Mouse (Mus musculus) heart, embryonic 10.5 days (tissue): ENCODE results near the gene Zfpm1. TPM values are rescaled to one million over a fixed set of nuclear protein-coding genes. Genes with fewer than 3 reads are reported as not detected.

Experiments
- DNase-seq: peaks from one replicate; pipeline ENCODE4 v3.0.0-alpha.2; 2017; ENCODE audit warnings: low spot score
- H3K27ac ChIP-seq: fragments of 300-500 bp; sonication (generic); 2 replicates; pipeline ENCODE4 v1.5.1; 2016; ENCODE audit warnings: mild to moderate bottlenecking
- H3K27me3 ChIP-seq: fragments of 300-500 bp; sonication (generic); 2 replicates; pipeline ENCODE4 v1.6.1; 2016; ENCODE audit warnings: mild to moderate bottlenecking; ENCODE audit not compliant: poor library complexity, insufficient read depth, severe bottlenecking
- H3K36me3 ChIP-seq: fragments of 300-500 bp; sonication (generic); 2 replicates; pipeline ENCODE4 v1.6.1; 2016; ENCODE audit warnings: mild to moderate bottlenecking, moderate library complexity
- H3K4me1 ChIP-seq: fragments of 300-500 bp; sonication (generic); 2 replicates; pipeline ENCODE4 v1.6.1; 2016; ENCODE audit warnings: mild to moderate bottlenecking
- H3K4me3 ChIP-seq: fragments of 300-500 bp; sonication (generic); 2 replicates; pipeline ENCODE4 v1.5.1; 2016; ENCODE audit warnings: mild to moderate bottlenecking, moderate library complexity
- H3K9me3 ChIP-seq: fragments of 300-500 bp; sonication (generic); 2 replicates; pipeline ENCODE4 v1.6.1; 2016; ENCODE audit warnings: mild to moderate bottlenecking, moderate library complexity
- WGBS: fragments of 180-500 bp; shearing (Covaris S2); methylation state at CpG from one replicate; pipeline ENCODE4 v1.1.7; 2016; 5-methylcytosine and 5-hydroxymethylcytosine counted together
- polyA plus RNA-seq: library from polyadenylated mRNA; unstranded; fragments of >200 nt; fragmentation: Nextera tagmentation; extraction: Ambion mirVana; gene quantifications from 2 replicates; pipeline ENCODE4 v1.2.1, GENCODE M21; 2016

Zfpm1 gene
- polyA plus RNA-seq, 1 experiment from 2014 or later = 12.8 TPM

- Histone ChIP-seq H3K36me3 (no peaks in the 10 kb centered on the region), H3K27ac (no peak overlapping the region), H3K9me3 (no peaks in the 10 kb centered on the region), H3K27me3 (peaks cover 86% of the 10 kb centered on the region), H3K4me3 (no peak overlapping the region), H3K4me1 (peaks cover 10% of the 10 kb centered on the region)
- 64% methylated on average over 9 of the region's 9 CpGs for WGBS
- no peak for DNase-seq
Measured at GRCm38 (mm10) chr8:122260755-122261154, 21.2 kb upstream of the Zfpm1 start.

- H3K9me3 ChIP-seq = no peaks in the 10 kb centered on the region
- peaks cover 96% of the 10 kb centered on the region for H3K27me3 ChIP-seq
- DNase-seq = no peak
- H3K36me3 ChIP-seq = no peaks in the 10 kb centered on the region; the same call in 1 of the 2 replicates
- WGBS = 54% methylated on average over 16 of the region's 16 CpGs
- no peak overlapping the region for H3K27ac ChIP-seq
- H3K4me1 ChIP-seq = peaks cover 8% of the 10 kb centered on the region; the same call in 1 of the 2 replicates
- H3K4me3 ChIP-seq = no peak overlapping the region
Measured at GRCm38 (mm10) chr8:122262835-122263234, 19.1 kb upstream of the Zfpm1 start.

GRCm38 (mm10) chr8:122264243-122264642, 17.7 kb upstream of the Zfpm1 start:
- Histone ChIP-seq H3K4me1 (peaks cover 18% of the 10 kb centered on the region), H3K9me3 (no peaks in the 10 kb centered on the region), H3K4me3 (no peak overlapping the region), H3K27me3 (peaks cover 92% of the 10 kb centered on the region), H3K27ac (no peak overlapping the region), H3K36me3 (no peaks in the 10 kb centered on the region; the same call in 1 of the 2 replicates)
- 32% methylated on average over 9 of the region's 9 CpGs for WGBS
- DNase-seq = no peak

GRCm38 (mm10) chr8:122265522-122265921, 16.4 kb upstream of the Zfpm1 start:
- no peak overlapping the region for H3K4me3 ChIP-seq
- no peaks in the 10 kb centered on the region for H3K9me3 ChIP-seq
- DNase-seq = no peak
- H3K36me3 ChIP-seq = no peaks in the 10 kb centered on the region; the same call in 1 of the 2 replicates
- no peak overlapping the region for H3K27ac ChIP-seq
- H3K4me1 ChIP-seq = peaks cover 26% of the 10 kb centered on the region
- WGBS = 81% methylated on average over 8 of the region's 8 CpGs
- peaks cover 91% of the 10 kb centered on the region for H3K27me3 ChIP-seq

- no peak for DNase-seq
- Histone ChIP-seq H3K36me3 (no peaks in the 10 kb centered on the region; the same call in 1 of the 2 replicates), H3K27ac (no peak overlapping the region), H3K4me1 (peaks cover 34% of the 10 kb centered on the region), H3K4me3 (no peak overlapping the region), H3K27me3 (peaks cover 91% of the 10 kb centered on the region), H3K9me3 (no peaks in the 10 kb centered on the region)
- WGBS = 64% methylated on average over 13 of the region's 13 CpGs
Measured at GRCm38 (mm10) chr8:122266867-122267266, 15.1 kb upstream of the Zfpm1 start.

- no peaks in the 10 kb centered on the region; the same call in 1 of the 2 replicates for H3K36me3 ChIP-seq
- WGBS = 54% methylated on average over 24 of the region's 24 CpGs
- H3K4me3 ChIP-seq = peak overlapping the region; percentile 63
- peaks cover 74% of the 10 kb centered on the region for H3K27me3 ChIP-seq
- no peak for DNase-seq
- no peaks in the 10 kb centered on the region for H3K9me3 ChIP-seq
- H3K27ac ChIP-seq = peak overlapping the region; percentile 89
- H3K4me1 ChIP-seq = peaks cover 45% of the 10 kb centered on the region
Measured at GRCm38 (mm10) chr8:122268861-122269260, 13.1 kb upstream of the Zfpm1 start.

DNA sequence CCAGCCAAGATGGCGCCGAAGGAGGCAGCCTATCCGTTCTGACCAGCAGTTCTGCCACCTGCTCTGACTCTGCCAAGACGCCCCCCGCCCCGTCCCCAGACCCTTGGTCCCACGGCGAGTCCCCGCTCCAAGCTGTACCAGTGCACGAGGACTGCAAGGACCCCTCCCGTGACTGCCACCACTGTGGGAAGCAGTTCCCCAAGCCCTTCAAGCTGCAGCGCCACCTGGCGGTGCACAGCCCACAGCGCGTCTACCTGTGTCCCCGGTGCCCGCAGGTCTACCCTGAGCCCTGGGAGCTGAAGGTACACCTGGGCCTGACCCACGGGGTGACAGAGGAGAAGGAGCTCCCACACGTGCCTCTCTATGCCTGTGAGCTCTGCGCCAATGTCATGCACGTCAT, 12.5 kb upstream of the Zfpm1 start:
- Histone ChIP-seq H3K9me3 (no peaks in the 10 kb centered on the region), H3K4me3 (peak overlapping the region; percentile 63), H3K4me1 (peaks cover 48% of the 10 kb centered on the region), H3K27me3 (peaks cover 69% of the 10 kb centered on the region), H3K36me3 (no peaks in the 10 kb centered on the region; the same call in 1 of the 2 replicates), H3K27ac (peak overlapping the region; percentile 89)
- DNase-seq = peak; percentile 94
- WGBS = 5% methylated on average over 21 of the region's 21 CpGs

GRCm38 (mm10) chr8:122270555-122270954, 11.4 kb upstream of the Zfpm1 start:
- no peak overlapping the region for H3K4me3 ChIP-seq
- H3K27me3 ChIP-seq = peaks cover 60% of the 10 kb centered on the region
- 70% methylated on average over 7 of the region's 7 CpGs for whole genome bisulfite sequencing

GRCm38 (mm10) chr8:122273152-122273551, 8.8 kb upstream of the Zfpm1 start:
- Histone ChIP-seq H3K9me3 (no peaks in the 10 kb centered on the region), H3K4me3 (no peak overlapping the region), H3K27me3 (peaks cover 45% of the 10 kb centered on the region), H3K4me1 (peaks cover 58% of the 10 kb centered on the region), H3K36me3 (no peaks in the 10 kb centered on the region), H3K27ac (peak overlapping the region; percentile 59)
- peak; percentile 96 for DNase-seq
- WGBS = 3% methylated on average over 5 of the region's 5 CpGs

More at GRCm38 (mm10) chr8:122270555-122270954, 11.4 kb upstream of the Zfpm1 start:
- Histone ChIP-seq H3K9me3 (no peaks in the 10 kb centered on the region), H3K36me3 (no peaks in the 10 kb centered on the region; the same call in 1 of the 2 replicates), H3K27ac (no peak overlapping the region), H3K4me1 (peaks cover 57% of the 10 kb centered on the region)
- DNase-seq = no peak

- Histone ChIP-seq H3K4me3 (no peak overlapping the region), H3K36me3 (no peaks in the 10 kb centered on the region), H3K27me3 (peaks cover 38% of the 10 kb centered on the region), H3K9me3 (no peaks in the 10 kb centered on the region), H3K27ac (peak overlapping the region; percentile 59), H3K4me1 (peaks cover 52% of the 10 kb centered on the region)
- DNase-seq = no peak
- 38% methylated on average over 7 of the region's 7 CpGs for WGBS
Measured at GRCm38 (mm10) chr8:122273826-122274225, 8.1 kb upstream of the Zfpm1 start.

- no peaks in the 10 kb centered on the region for H3K9me3 ChIP-seq
- DNase-seq = no peak
- no peak overlapping the region for H3K4me3 ChIP-seq
- H3K4me1 ChIP-seq = peaks cover 42% of the 10 kb centered on the region
- 65% methylated on average over 11 of the region's 11 CpGs for WGBS
- no peaks in the 10 kb centered on the region for H3K36me3 ChIP-seq
- H3K27ac ChIP-seq = peak overlapping the region; percentile 31; the same call in 1 of the 2 replicates
- peaks cover 34% of the 10 kb centered on the region for H3K27me3 ChIP-seq
Measured at GRCm38 (mm10) chr8:122274651-122275391, 7.1 kb upstream of the Zfpm1 start.

GRCm38 (mm10) chr8:122276308-122276707, 5.6 kb upstream of the Zfpm1 start:
- Histone ChIP-seq H3K27me3 (peaks cover 19% of the 10 kb centered on the region; the same call in 1 of the 2 replicates), H3K4me1 (peaks cover 52% of the 10 kb centered on the region), H3K9me3 (no peaks in the 10 kb centered on the region), H3K27ac (peak overlapping the region; percentile 31; the same call in 1 of the 2 replicates), H3K4me3 (no peak overlapping the region), H3K36me3 (no peaks in the 10 kb centered on the region)
- no peak for DNase-seq
- 90% methylated on average over 5 of the region's 5 CpGs for WGBS

DNA sequence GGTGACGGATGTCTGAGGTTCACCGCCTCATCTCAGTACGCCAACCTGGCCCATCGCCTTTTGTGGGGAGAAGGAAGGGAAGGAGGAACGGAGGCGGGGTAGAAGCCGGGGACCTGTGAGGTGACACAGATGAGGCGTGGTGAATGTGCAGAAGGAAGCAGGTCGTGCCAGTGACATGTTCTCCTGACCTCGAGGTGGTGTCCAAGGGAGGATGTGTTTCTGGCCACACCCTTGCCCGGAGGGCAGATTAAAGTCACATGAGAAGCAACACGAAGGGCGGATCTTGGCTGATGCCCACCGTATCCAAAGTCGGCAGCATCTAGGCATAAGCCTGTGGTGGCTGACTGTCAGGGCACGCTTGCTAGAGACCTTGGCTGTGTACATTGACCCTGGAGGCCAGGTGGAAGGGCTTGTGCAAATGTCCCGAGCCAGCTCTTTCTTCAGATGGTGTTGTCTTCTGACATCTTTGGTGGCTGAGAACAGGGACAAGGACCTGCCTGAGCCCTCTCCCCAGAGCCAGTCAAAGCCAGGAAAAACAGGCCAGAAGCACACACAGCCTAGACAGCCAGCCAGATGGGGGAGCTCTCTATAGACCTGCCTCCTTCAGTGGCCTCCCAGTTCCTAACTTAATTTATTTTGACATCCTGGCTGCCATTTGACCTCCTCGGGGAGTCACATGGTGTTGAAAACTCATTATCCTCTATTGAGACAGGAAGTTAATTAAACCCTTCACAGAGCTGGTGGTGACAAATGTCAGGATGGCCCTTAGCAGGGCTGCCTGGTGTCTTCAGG, 4.5 kb upstream of the Zfpm1 start:
- no peak overlapping the region for H3K4me3 ChIP-seq
- H3K9me3 ChIP-seq = no peaks in the 10 kb centered on the region
- no peak for DNase-seq
- peaks cover 47% of the 10 kb centered on the region for H3K4me1 ChIP-seq
- H3K27ac ChIP-seq = 0 out of 2 replicates have a peak overlapping the region, but pooled peaks have one; percentile 7
- no peaks in the 10 kb centered on the region for H3K36me3 ChIP-seq
- WGBS = 76% methylated on average over 18 of the region's 18 CpGs
- H3K27me3 ChIP-seq = peaks cover 11% of the 10 kb centered on the region; the same call in 1 of the 2 replicates
